Mouse (Mus musculus) embryonic facial prominence, embryonic 11.5 days (tissue): ENCODE results near the gene Rfc2. TPM values are rescaled to one million over a fixed set of nuclear protein-coding genes. Genes with fewer than 3 reads are reported as not detected.

Source experiments
- ATAC-seq: fragments of 200-750 bp; cut with Nextera tagmentation; replicated peaks from 2 replicates; pipeline ENCODE4 v1.8.0; 2017; ENCODE audit warnings: low read depth; ENCODE audit not compliant: insufficient number of reproducible peaks, low FRiP score, low TSS enrichment
- DNase-seq: peaks from one replicate; pipeline ENCODE4 v3.0.0-alpha.2; 2015; ENCODE audit warnings: low spot score
- H3K27ac ChIP-seq: fragments of 300-500 bp; sonication (generic); replicated peaks from 2 replicates; pipeline ENCODE4 v1.5.1; 2014; ENCODE audit warnings: mild to moderate bottlenecking, low read depth, low read length, control low read depth
- H3K27me3 ChIP-seq: fragments of 300-500 bp; sonication (generic); 2 replicates; pipeline ENCODE4 v1.6.1; 2014; ENCODE audit warnings: mild to moderate bottlenecking, low read length, moderate library complexity, mixed read lengths; ENCODE audit not compliant: control insufficient read depth, insufficient read depth
- H3K36me3 ChIP-seq: fragments of 300-500 bp; sonication (generic); replicated peaks from 2 replicates; pipeline ENCODE4 v1.6.1; 2014; ENCODE audit warnings: low read depth, mild to moderate bottlenecking, low read length, moderate library complexity, mixed read lengths; ENCODE audit not compliant: control insufficient read depth, insufficient read depth
- H3K4me1 ChIP-seq: fragments of 300-500 bp; sonication (generic); 2 replicates; pipeline ENCODE4 v1.6.1; 2014; ENCODE audit warnings: low read length, mixed read lengths; ENCODE audit not compliant: control insufficient read depth, insufficient read depth
- H3K4me2 ChIP-seq: fragments of 300-500 bp; sonication (generic); 2 replicates; pipeline ENCODE4 v1.6.1; 2014; ENCODE audit warnings: low read depth, mild to moderate bottlenecking, control low read depth, low read length, moderate library complexity
- H3K4me3 ChIP-seq: fragments of 300-500 bp; sonication (generic); 2 replicates; pipeline ENCODE4 v1.5.1; 2014; ENCODE audit warnings: low read depth, low read length, control low read depth
- H3K9ac ChIP-seq: fragments of 300-500 bp; sonication (generic); replicated peaks from 2 replicates; pipeline ENCODE4 v1.6.1; 2014; ENCODE audit warnings: mild to moderate bottlenecking, control low read depth, low read length
- H3K9me3 ChIP-seq: fragments of 300-500 bp; sonication (generic); replicated peaks from 2 replicates; pipeline ENCODE4 v1.6.1; 2016; ENCODE audit warnings: mild to moderate bottlenecking, low read length, inconsistent platforms, mixed read lengths; ENCODE audit not compliant: control insufficient read depth
- WGBS: fragments of 180-500 bp; shearing (Covaris S2); extraction: QIAGEN DNeasy Blood & Tissue Kit; methylation state at CpG from one replicate; pipeline ENCODE4 v1.1.7; 2014; 5-methylcytosine and 5-hydroxymethylcytosine counted together
- polyA plus RNA-seq: library from polyadenylated mRNA; unstranded; fragments of >200 nt; fragmentation: Nextera tagmentation; extraction: Ambion mirVana; gene quantifications from 2 replicates; pipeline ENCODE4 v1.2.1, GENCODE M21; 2014

The Rfc2 gene
- polyA plus RNA-seq, 1 experiment from 2014 or later, result 344 TPM

- H3K9ac ChIP-seq, result peak overlapping the region; percentile 85
- ATAC-seq (peak; percentile 90), DNase-seq (peak; percentile 99)
- no peaks in the 10 kb centered on the region for H3K4me1 ChIP-seq
- H3K27me3 ChIP-seq, result no peaks in the 10 kb centered on the region
- 8% methylated on average over 30 of the region's 30 CpGs for WGBS
- no peak overlapping the region for H3K27ac ChIP-seq
- H3K9me3 ChIP-seq, result no peaks in the 10 kb centered on the region
- H3K4me2 ChIP-seq, result peak overlapping the region; percentile 76
- no peaks in the 10 kb centered on the region for H3K36me3 ChIP-seq
- peak overlapping the region; percentile 88 for H3K4me3 ChIP-seq
These were observed 1.2 kb downstream of the Rfc2 start for GRCm38 (mm10) chr5:134582221-134582907.

DNA sequence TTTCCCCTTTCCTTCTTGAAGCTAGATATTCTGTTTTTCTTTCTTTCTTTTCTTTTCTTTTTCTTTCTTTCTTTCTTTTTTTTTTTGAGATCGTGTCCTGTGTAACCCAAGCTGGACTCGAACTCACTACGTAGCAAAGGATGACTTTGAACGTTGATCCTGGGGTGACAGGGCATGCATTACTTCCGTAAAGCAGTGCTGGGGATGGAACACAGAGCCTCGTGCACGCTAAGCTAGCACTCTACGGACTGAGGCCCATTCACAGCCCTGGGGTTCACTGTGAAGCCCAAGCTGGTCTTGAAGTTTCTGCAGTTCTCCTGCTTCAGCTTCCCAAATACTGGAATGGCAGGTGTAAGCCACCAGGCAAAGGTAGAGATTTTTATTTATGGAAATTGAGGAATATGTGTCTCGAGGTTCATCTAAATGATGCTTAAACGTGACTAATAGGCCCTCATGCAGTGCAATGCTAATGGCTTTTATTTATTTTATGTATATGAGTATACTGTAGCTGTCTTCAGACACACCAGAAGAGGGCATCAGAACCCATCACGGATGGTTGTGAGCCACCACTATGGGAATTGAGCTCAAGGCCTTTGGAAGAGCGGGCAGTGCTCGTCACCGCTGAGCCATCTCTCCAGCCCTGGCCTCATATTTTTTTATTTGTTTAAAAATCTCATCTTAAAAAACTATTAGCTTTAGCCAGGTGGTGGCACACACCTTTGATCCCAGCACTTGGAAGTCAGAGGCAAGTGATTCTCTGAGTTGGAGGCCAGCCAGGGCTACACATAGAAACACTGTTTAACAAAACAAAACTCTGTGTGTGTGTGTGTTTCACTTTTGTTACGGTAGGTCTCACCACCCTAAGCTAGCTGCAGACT lies 2.1 kb downstream of the Rfc2 start:
- Histone ChIP-seq H3K4me1 (no peaks in the 10 kb centered on the region), H3K9me3 (no peaks in the 10 kb centered on the region), H3K4me2 (peak overlapping the region; percentile 76), H3K27me3 (no peaks in the 10 kb centered on the region), H3K4me3 (peak overlapping the region; percentile 88), H3K9ac (peak overlapping the region; percentile 85), H3K36me3 (no peaks in the 10 kb centered on the region), H3K27ac (no peak overlapping the region)
- ATAC-seq (no peak), DNase-seq (no peak)
- WGBS, result 32% methylated on average over 15 of the region's 15 CpGs

GRCm38 (mm10) chr5:134583884-134584213 lies 2.7 kb downstream of the Rfc2 start:
- Histone ChIP-seq H3K27ac (no peak overlapping the region), H3K4me3 (no peak overlapping the region), H3K9ac (no peak overlapping the region), H3K9me3 (no peaks in the 10 kb centered on the region), H3K4me1 (no peaks in the 10 kb centered on the region), H3K27me3 (no peaks in the 10 kb centered on the region), H3K36me3 (no peaks in the 10 kb centered on the region), H3K4me2 (no peak overlapping the region)
- 81% methylated on average over 3 of the region's 3 CpGs for WGBS
- no peak for DNase-seq
- no peak for ATAC-seq

- WGBS, result 89% methylated on average over 5 of the region's 5 CpGs
- Histone ChIP-seq H3K4me2 (no peak overlapping the region), H3K36me3 (no peaks in the 10 kb centered on the region), H3K9ac (no peak overlapping the region), H3K27ac (no peak overlapping the region), H3K4me3 (no peak overlapping the region), H3K27me3 (no peaks in the 10 kb centered on the region), H3K9me3 (no peaks in the 10 kb centered on the region), H3K4me1 (no peaks in the 10 kb centered on the region)
- ATAC-seq (no peak), DNase-seq (no peak)
These were observed 3.6 kb downstream of the Rfc2 start for GRCm38 (mm10) chr5:134584798-134585197.

- WGBS, result 86% methylated on average over 3 of the region's 3 CpGs
- Histone ChIP-seq H3K9me3 (no peaks in the 10 kb centered on the region), H3K4me1 (no peaks in the 10 kb centered on the region), H3K27me3 (no peaks in the 10 kb centered on the region), H3K36me3 (peaks cover 3% of the 10 kb centered on the region), H3K9ac (no peak overlapping the region), H3K27ac (no peak overlapping the region), H3K4me3 (no peak overlapping the region), H3K4me2 (no peak overlapping the region)
- ATAC-seq (no peak), DNase-seq (no peak)
These were observed 8.7 kb downstream of the Rfc2 start for GRCm38 (mm10) chr5:134589900-134590299.

DNA sequence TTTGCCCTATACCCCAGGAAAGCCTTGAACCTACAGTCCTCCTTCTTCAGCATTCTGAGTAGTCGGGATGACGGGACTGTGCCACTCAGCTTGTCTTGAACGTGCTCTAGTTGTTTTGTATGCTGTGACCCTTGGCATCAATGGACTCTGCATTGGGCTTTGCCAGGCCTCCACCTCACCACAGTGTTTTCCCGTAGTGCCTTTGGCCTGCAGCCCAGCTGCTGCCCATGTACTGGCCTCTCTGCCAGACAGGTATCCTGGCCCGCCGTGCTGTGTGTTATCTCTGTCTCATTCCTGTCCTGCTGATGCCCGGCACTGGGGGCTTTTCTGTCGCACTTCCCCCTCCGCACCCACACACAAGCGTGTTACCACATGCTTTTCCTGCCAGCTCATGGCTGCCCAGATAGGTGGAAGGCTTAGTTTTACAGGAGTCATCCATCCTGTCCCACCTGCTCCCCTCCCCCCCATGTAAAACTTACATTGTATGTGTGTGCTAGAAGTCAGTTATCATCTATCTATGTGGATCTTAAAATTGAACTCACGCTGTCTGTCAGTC lies 10.9 kb downstream of the Rfc2 start:
- Histone ChIP-seq H3K4me3 (no peak overlapping the region), H3K27me3 (no peaks in the 10 kb centered on the region), H3K4me1 (no peaks in the 10 kb centered on the region), H3K9ac (no peak overlapping the region), H3K27ac (no peak overlapping the region), H3K9me3 (no peaks in the 10 kb centered on the region), H3K4me2 (no peak overlapping the region), H3K36me3 (peaks cover 3% of the 10 kb centered on the region)
- ATAC-seq (no peak), DNase-seq (no peak)
- 90% methylated on average over 11 of the region's 11 CpGs for WGBS

DNA sequence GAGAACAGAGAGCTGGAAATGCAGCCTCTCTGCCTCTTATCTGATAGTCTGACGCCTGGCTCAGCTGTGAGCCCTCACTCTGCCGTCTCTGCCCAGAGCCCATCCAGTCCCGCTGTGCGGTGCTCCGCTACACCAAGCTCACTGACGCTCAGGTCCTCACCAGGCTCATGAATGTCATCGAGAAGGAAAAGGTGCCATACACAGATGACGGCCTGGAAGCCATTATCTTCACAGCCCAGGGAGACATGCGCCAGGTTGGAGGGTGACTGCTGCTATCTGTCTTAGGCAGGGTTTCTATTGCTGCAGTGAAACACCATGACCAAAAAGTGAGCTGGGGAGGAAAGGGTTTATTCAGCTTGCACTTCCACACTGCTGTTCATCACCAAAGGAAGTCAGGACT lies 11.9 kb downstream of the Rfc2 start:
- Histone ChIP-seq H3K27me3 (no peaks in the 10 kb centered on the region), H3K9me3 (no peaks in the 10 kb centered on the region), H3K4me3 (no peak overlapping the region), H3K36me3 (peaks cover 3% of the 10 kb centered on the region), H3K4me1 (no peaks in the 10 kb centered on the region), H3K9ac (no peak overlapping the region), H3K27ac (no peak overlapping the region), H3K4me2 (no peak overlapping the region)
- ATAC-seq, result no peak
- WGBS, result 87% methylated on average over 9 of the region's 9 CpGs
- DNase-seq, result no peak

- no peaks in the 10 kb centered on the region for H3K27me3 ChIP-seq
- H3K9ac ChIP-seq, result no peak overlapping the region
- 91% methylated on average over 10 of the region's 10 CpGs for WGBS
- H3K4me1 ChIP-seq, result no peaks in the 10 kb centered on the region
- H3K36me3 ChIP-seq, result peaks cover 3% of the 10 kb centered on the region
- ATAC-seq (no peak), DNase-seq (no peak)
- no peak overlapping the region for H3K4me2 ChIP-seq
- no peak overlapping the region for H3K27ac ChIP-seq
- H3K4me3 ChIP-seq, result no peak overlapping the region
- H3K9me3 ChIP-seq, result no peaks in the 10 kb centered on the region
These were observed 16.5 kb downstream of the Rfc2 start for GRCm38 (mm10) chr5:134597711-134598110.
